Mouse (Mus musculus) heart, embryonic 16.5 days (tissue): ENCODE measurements at regions not wholly inside any gene's neighbourhood (a gene's known extent, or its start where the extent isn't known, plus 50 kb on each side); places are given as distances from the start of the nearest gene placed in this dataset.

Source experiments
- ATAC-seq: fragments of 200-750 bp; cut with Nextera tagmentation; replicated peaks from 2 replicates; pipeline ENCODE4 v1.8.0; 2017; ENCODE audit warnings: moderate number of reproducible peaks; ENCODE audit not compliant: insufficient read depth, low FRiP score; ENCODE audit errors: extremely low read depth
- H3K27ac ChIP-seq: fragments of 300-500 bp; sonication (generic); 2 replicates; pipeline ENCODE4 v1.5.1; 2014; ENCODE audit warnings: mild to moderate bottlenecking, low read length, control low read depth, moderate library complexity
- H3K27me3 ChIP-seq: fragments of 300-500 bp; sonication (generic); 2 replicates; pipeline ENCODE4 v1.6.1; 2014; ENCODE audit warnings: low read length, mixed read lengths; ENCODE audit not compliant: control insufficient read depth, insufficient read depth
- H3K36me3 ChIP-seq: fragments of 300-500 bp; sonication (generic); 2 replicates; pipeline ENCODE4 v1.6.1; 2014; ENCODE audit not compliant: control insufficient read depth, insufficient read depth
- H3K4me1 ChIP-seq: fragments of 300-500 bp; sonication (generic); 2 replicates; pipeline ENCODE4 v1.6.1; 2014; ENCODE audit warnings: low read length, mixed read lengths; ENCODE audit not compliant: control insufficient read depth, insufficient read depth
- H3K4me2 ChIP-seq: fragments of 300-500 bp; sonication (generic); 2 replicates; pipeline ENCODE4 v1.6.1; 2014; ENCODE audit warnings: low read depth, mild to moderate bottlenecking, control low read depth, low read length
- H3K4me3 ChIP-seq: fragments of 300-500 bp; sonication (generic); 2 replicates; pipeline ENCODE4 v1.5.1; 2014; ENCODE audit warnings: mild to moderate bottlenecking, control low read depth, low read length
- H3K9ac ChIP-seq: fragments of 300-500 bp; sonication (generic); 2 replicates; pipeline ENCODE4 v1.6.1; 2014; ENCODE audit warnings: low read length, control low read depth
- H3K9me3 ChIP-seq: fragments of 300-500 bp; sonication (generic); replicated peaks from 2 replicates; pipeline ENCODE4 v1.6.1; 2016; ENCODE audit warnings: low read length; ENCODE audit not compliant: control insufficient read depth
- WGBS: fragments of 180-500 bp; shearing (Covaris S2); extraction: QIAGEN DNeasy Blood & Tissue Kit; methylation state at CpG from one replicate; pipeline ENCODE4 v1.1.7; 2014; 5-methylcytosine and 5-hydroxymethylcytosine counted together

- no peak overlapping the region for H3K9ac ChIP-seq
- 0 out of 2 replicates have a peak, but pooled peaks cover 2% of the 10 kb centered on the region for H3K4me1 ChIP-seq
- WGBS, result 73% methylated on average over 9 of the region's 9 CpGs
- no peaks in the 10 kb centered on the region for H3K9me3 ChIP-seq
- no peaks in the 10 kb centered on the region for H3K36me3 ChIP-seq
- no peak overlapping the region for H3K27ac ChIP-seq
- no peaks in the 10 kb centered on the region for H3K27me3 ChIP-seq
- H3K4me2 ChIP-seq, result no peak overlapping the region
- H3K4me3 ChIP-seq, result no peak overlapping the region
- no peak for ATAC-seq
Observed at GRCm38 (mm10) chr8:103270815-103271553, 485.5 kb upstream of the Cdh11 start.

- H3K9me3 ChIP-seq, result no peaks in the 10 kb centered on the region
- H3K9ac ChIP-seq, result no peak overlapping the region
- no peak overlapping the region for H3K4me3 ChIP-seq
- H3K27ac ChIP-seq, result 0 out of 2 replicates have a peak overlapping the region, but pooled peaks have one; percentile 13
- WGBS, result 34% methylated on average over 5 of the region's 5 CpGs
- 0 out of 2 replicates have a peak, but pooled peaks cover 2% of the 10 kb centered on the region for H3K4me1 ChIP-seq
- H3K27me3 ChIP-seq, result no peaks in the 10 kb centered on the region
- ATAC-seq, result no peak; the same call in 1 of the 2 replicates
- no peak overlapping the region for H3K4me2 ChIP-seq
- no peaks in the 10 kb centered on the region for H3K36me3 ChIP-seq
Observed at GRCm38 (mm10) chr8:103272305-103273079, 487.1 kb upstream of the Cdh11 start.

- no peak for ATAC-seq
- no peak overlapping the region for H3K4me3 ChIP-seq
- H3K9ac ChIP-seq, result no peak overlapping the region
- 0 out of 2 replicates have a peak, but pooled peaks cover 2% of the 10 kb centered on the region for H3K4me1 ChIP-seq
- H3K27ac ChIP-seq, result no peak overlapping the region
- H3K4me2 ChIP-seq, result no peak overlapping the region
- H3K27me3 ChIP-seq, result no peaks in the 10 kb centered on the region
- H3K36me3 ChIP-seq, result no peaks in the 10 kb centered on the region
- WGBS, result 75% methylated on average over 2 of the region's 2 CpGs
- no peaks in the 10 kb centered on the region for H3K9me3 ChIP-seq
Observed at GRCm38 (mm10) chr8:103273476-103273875, 488.0 kb upstream of the Cdh11 start.

GRCm38 (mm10) chr8:103281801-103282200 lies 496.4 kb upstream of the Cdh11 start:
- no peak for ATAC-seq
- Histone ChIP-seq H3K4me1 (no peaks in the 10 kb centered on the region), H3K27me3 (no peaks in the 10 kb centered on the region), H3K4me2 (no peak overlapping the region), H3K27ac (no peak overlapping the region), H3K36me3 (no peaks in the 10 kb centered on the region), H3K9me3 (no peaks in the 10 kb centered on the region), H3K4me3 (no peak overlapping the region), H3K9ac (no peak overlapping the region)
- 35% methylated on average over 1 of the region's 1 CpGs for WGBS

- Histone ChIP-seq H3K36me3 (no peaks in the 10 kb centered on the region), H3K9ac (no peak overlapping the region), H3K4me3 (no peak overlapping the region), H3K4me2 (no peak overlapping the region), H3K9me3 (no peaks in the 10 kb centered on the region), H3K27me3 (no peaks in the 10 kb centered on the region), H3K27ac (no peak overlapping the region), H3K4me1 (no peaks in the 10 kb centered on the region)
- no peak for ATAC-seq
- 79% methylated on average over 12 of the region's 12 CpGs for WGBS
Observed at GRCm38 (mm10) chr8:103288561-103288974, 503.1 kb upstream of the Cdh11 start.

GRCm38 (mm10) chr8:103292896-103293295 lies 507.5 kb upstream of the Cdh11 start:
- Histone ChIP-seq H3K9ac (no peak overlapping the region), H3K9me3 (no peaks in the 10 kb centered on the region), H3K4me3 (no peak overlapping the region), H3K36me3 (no peaks in the 10 kb centered on the region), H3K27me3 (no peaks in the 10 kb centered on the region), H3K4me2 (no peak overlapping the region), H3K27ac (no peak overlapping the region), H3K4me1 (no peaks in the 10 kb centered on the region)
- no peak for ATAC-seq
- WGBS, result 60% methylated on average over 2 of the region's 2 CpGs

GRCm38 (mm10) chr8:103306476-103307183 lies 521.2 kb upstream of the Cdh11 start:
- WGBS, result 53% methylated on average over 1 of the region's 1 CpGs
- Histone ChIP-seq H3K27me3 (no peaks in the 10 kb centered on the region), H3K9ac (no peak overlapping the region), H3K4me3 (no peak overlapping the region), H3K4me1 (no peaks in the 10 kb centered on the region), H3K9me3 (no peaks in the 10 kb centered on the region), H3K4me2 (no peak overlapping the region), H3K36me3 (no peaks in the 10 kb centered on the region), H3K27ac (no peak overlapping the region)
- no peak for ATAC-seq

GRCm38 (mm10) chr8:103313576-103313975 lies 528.1 kb upstream of the Cdh11 start:
- Histone ChIP-seq H3K4me3 (no peak overlapping the region), H3K4me2 (no peak overlapping the region), H3K27ac (no peak overlapping the region), H3K9me3 (no peaks in the 10 kb centered on the region), H3K27me3 (no peaks in the 10 kb centered on the region), H3K36me3 (no peaks in the 10 kb centered on the region), H3K9ac (no peak overlapping the region), H3K4me1 (no peaks in the 10 kb centered on the region)
- WGBS, result 59% methylated on average over 1 of the region's 1 CpGs
- ATAC-seq, result no peak
